Comparison of ENCODE assay signal across 26 mouse cellular contexts in the genomic region with DNA sequence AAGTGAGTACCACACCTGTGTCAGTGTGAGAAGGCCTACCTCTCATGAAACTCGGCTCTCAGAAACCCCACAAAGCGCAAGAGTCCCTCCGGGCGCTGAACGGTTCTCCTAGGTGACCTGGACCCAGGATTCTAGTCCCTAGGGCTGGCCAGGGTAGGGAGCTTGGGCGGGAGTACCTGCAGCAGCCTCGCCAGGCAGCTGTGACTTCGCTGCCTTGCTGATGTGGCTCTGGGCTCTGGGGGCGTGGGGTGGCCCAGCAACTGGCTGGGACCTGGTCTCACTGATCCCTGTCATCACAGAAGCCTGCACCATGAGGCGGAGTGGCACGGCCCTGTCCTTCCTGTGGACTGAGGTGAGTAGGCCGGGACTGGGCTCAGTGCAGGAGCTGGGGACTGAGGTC. TPM values are rescaled to one million over a fixed set of nuclear protein-coding genes. Genes with fewer than 3 reads are reported as not detected.
DNase-seq lines count a peak whose midpoint lies in the region; ATAC-seq and TF ChIP-seq lines count a peak whose summit lies in the region.
"Had no signal": no experiment of that assay in that cellular context is flagged by ENCODE, and none has a peak within 500 bp of the region (broad histone marks: within the 10 kb centered on the region; RNA-seq: fewer than 3 reads in every experiment).

No protein-coding gene starts in this region.

- WGBS in kidney, adult 2 months, result 33% methylated on average over 12 of the region's 12 CpGs
- 84% methylated on average over 12 of the region's 12 CpGs for WGBS in midbrain, embryonic 10.5 days
- 83% methylated on average over 12 of the region's 12 CpGs for WGBS in midbrain, postnatal 0 days
- 71% methylated on average over 12 of the region's 12 CpGs for WGBS in liver, postnatal 0 days (ENCODE audit: insufficient replicate concordance)

- H3K9ac ChIP-seq in midbrain, postnatal 0 days (replicated peaks; ENCODE audit: low read length, poor library complexity, severe bottlenecking), result no peak overlapping the region
- peak overlapping the region; percentile 38 for H3K9ac ChIP-seq in liver, postnatal 0 days (replicated peaks)
- H3K9ac ChIP-seq: forebrain, postnatal 0 days; limb, embryonic 13.5 days; neural tube, embryonic 12.5 days had no signal

- no peak for TF ChIP-seq POLR2A in kidney, adult 2 months (IDR thresholded peaks at IDR 0.05; ENCODE audit: low read depth, low read length)

- no peaks in the 10 kb centered on the region for H3K9me3 ChIP-seq in erythroblast, embryonic 14.5 days (ENCODE audit: control insufficient read depth, low read length)
- no peaks in the 10 kb centered on the region for H3K9me3 ChIP-seq in midbrain, embryonic 10.5 days (replicated peaks)
- H3K9me3 ChIP-seq in midbrain, postnatal 0 days (ENCODE audit: low read length), result no peaks in the 10 kb centered on the region
- H3K9me3 ChIP-seq in liver, postnatal 0 days (ENCODE audit: low read length), result no peaks in the 10 kb centered on the region
- H3K9me3 ChIP-seq: embryonic facial prominence, embryonic 10.5 days; limb, embryonic 13.5 days; megakaryocyte, embryonic 14.5 days; neural tube, embryonic 12.5 days had no signal

- ATAC-seq in erythroblast, adult 5-6 weeks (replicated peaks; ENCODE audit: low FRiP score, poor library complexity, severe bottlenecking), result no peak
- no peak for ATAC-seq in midbrain, postnatal 0 days (ENCODE audit: low FRiP score)
- peak; percentile 10 for ATAC-seq in liver, postnatal 0 days
- ATAC-seq: forebrain, postnatal 0 days; hindbrain, postnatal 0 days had no signal

- H3K4me2 ChIP-seq in midbrain, postnatal 0 days (ENCODE audit: low read depth, low read length, poor library complexity, severe bottlenecking), result no peak overlapping the region
- H3K4me2 ChIP-seq in liver, postnatal 0 days (ENCODE audit: low read depth, low read length), result peak overlapping the region; percentile 59
- H3K4me2 ChIP-seq: heart, embryonic 11.5 days; limb, embryonic 13.5 days; neural tube, embryonic 12.5 days had no signal

- H3K4me1 ChIP-seq in erythroblast, embryonic 14.5 days (ENCODE audit: control insufficient read depth), result peaks cover 2% of the 10 kb centered on the region
- H3K4me1 ChIP-seq in kidney, adult 2 months (ENCODE audit: control insufficient read depth, insufficient read depth, low read length), result peaks cover 7% of the 10 kb centered on the region; the same call in 1 of the 2 replicates
- peaks cover 8% of the 10 kb centered on the region for H3K4me1 ChIP-seq in midbrain, embryonic 10.5 days
- no peaks in the 10 kb centered on the region for H3K4me1 ChIP-seq in midbrain, postnatal 0 days (ENCODE audit: insufficient read depth, low read length)
- H3K4me1 ChIP-seq in liver, postnatal 0 days (ENCODE audit: insufficient read depth), result peaks cover 10% of the 10 kb centered on the region; the same call in 1 of the 2 replicates
- H3K4me1 ChIP-seq: limb, embryonic 13.5 days; neural tube, embryonic 12.5 days had no signal

- peak overlapping the region; percentile 10 for H3K4me3 ChIP-seq in erythroblast, embryonic 14.5 days (replicated peaks)
- peak overlapping the region; percentile 74 for H3K4me3 ChIP-seq in kidney, adult 2 months (ENCODE audit: insufficient read depth, low read depth, low read length)
- H3K4me3 ChIP-seq in midbrain, embryonic 10.5 days, result no peak overlapping the region
- H3K4me3 ChIP-seq in midbrain, postnatal 0 days (ENCODE audit: low read depth, low read length), result no peak overlapping the region
- peak overlapping the region; percentile 13; the same call in 1 of the 2 replicates for H3K4me3 ChIP-seq in liver, postnatal 0 days (ENCODE audit: low read depth, low read length)
- H3K4me3 ChIP-seq: embryonic facial prominence, embryonic 10.5 days; limb, embryonic 13.5 days; megakaryocyte, embryonic 14.5 days; neural tube, embryonic 12.5 days had no signal

- H3K27me3 ChIP-seq in erythroblast, embryonic 14.5 days (ENCODE audit: control insufficient read depth), result peaks cover 32% of the 10 kb centered on the region
- H3K27me3 ChIP-seq in kidney, adult 2 months (replicated peaks; ENCODE audit: control insufficient read depth, insufficient read depth, low read length), result no peaks in the 10 kb centered on the region
- H3K27me3 ChIP-seq in midbrain, embryonic 10.5 days (ENCODE audit: low read depth, poor library complexity, severe bottlenecking), result peaks cover 44% of the 10 kb centered on the region
- H3K27me3 ChIP-seq in midbrain, postnatal 0 days (ENCODE audit: insufficient read depth, low read length), result 0 out of 2 replicates have a peak, but pooled peaks cover 1% of the 10 kb centered on the region
- peaks cover 8% of the 10 kb centered on the region; the same call in 1 of the 2 replicates for H3K27me3 ChIP-seq in liver, postnatal 0 days (ENCODE audit: insufficient read depth, low read length)

- H3K36me3 ChIP-seq in erythroblast, embryonic 14.5 days (ENCODE audit: control insufficient read depth), result no peaks in the 10 kb centered on the region
- H3K36me3 ChIP-seq in kidney, adult 2 months (ENCODE audit: control insufficient read depth, insufficient read depth, low read length), result no peaks in the 10 kb centered on the region; the same call in 1 of the 2 replicates
- H3K36me3 ChIP-seq in midbrain, embryonic 10.5 days, result no peaks in the 10 kb centered on the region
- H3K36me3 ChIP-seq in midbrain, postnatal 0 days (ENCODE audit: insufficient read depth, low read length), result no peaks in the 10 kb centered on the region
- no peaks in the 10 kb centered on the region for H3K36me3 ChIP-seq in liver, postnatal 0 days (replicated peaks; ENCODE audit: insufficient read depth, low read length)
- H3K36me3 ChIP-seq: embryonic facial prominence, embryonic 10.5 days; limb, embryonic 13.5 days; neural tube, embryonic 12.5 days had no signal

- peak; percentile 51 for DNase-seq in kidney, adult 2 months
- DNase-seq in kidney, adult 9 months, result no peak
- DNase-seq in midbrain, embryonic 10.5 days (ENCODE audit: low spot score), result no peak
- DNase-seq in midbrain, postnatal 0 days (ENCODE audit: low spot score), result no peak
- DNase-seq in liver, postnatal 0 days, result no peak
- no peak for DNase-seq in testis, postnatal 10 days (ENCODE audit: low spot score)
- DNase-seq: adrenal gland, postnatal 25 days; cerebellum, adult 2 months; forebrain, postnatal 0 days; gastrocnemius, postnatal 14 days; right cerebral cortex, postnatal 25 days; thymus, postnatal 14 days had no signal

- TF ChIP-seq CTCF in kidney, adult 2 months (conservative IDR thresholded peaks at IDR 0.05; ENCODE audit: insufficient read depth, insufficient read length, low read depth, low read length), result no peak
- TF ChIP-seq CTCF in midbrain, postnatal 0 days (IDR thresholded peaks at IDR 0.05), result no peak
- no peak for TF ChIP-seq CTCF in liver, postnatal 0 days (IDR thresholded peaks at IDR 0.05; ENCODE audit: low read depth)

- no peak for TF ChIP-seq EP300 in liver, postnatal 0 days (IDR thresholded peaks at IDR 0.05; ENCODE audit: low read depth)

- H3K27ac ChIP-seq in kidney, adult 2 months (ENCODE audit: insufficient read depth, low read depth, low read length), result peak overlapping the region; percentile 100
- H3K27ac ChIP-seq in midbrain, embryonic 10.5 days (replicated peaks), result 0 out of 2 replicates have a peak overlapping the region, but pooled peaks have one; percentile 28
- no peak overlapping the region for H3K27ac ChIP-seq in midbrain, postnatal 0 days (ENCODE audit: low read depth, low read length)
- H3K27ac ChIP-seq in liver, postnatal 0 days (ENCODE audit: low read depth), result peak overlapping the region; percentile 88
- H3K27ac ChIP-seq: embryonic facial prominence, embryonic 10.5 days; hindbrain, postnatal 0 days; limb, embryonic 13.5 days; neural tube, embryonic 12.5 days had no signal

RNA-seq across cellular contexts. Expression of a gene that starts 0.7 kb away (rescaled TPM):
- 0.02 TPM in 1 of 2 replicates, not detected in the other for polyA plus RNA-seq in erythroblast, embryonic 14.5 days (2012)
- not detected in 2 replicates for total RNA-seq in erythroblast, adult 5-6 weeks (2015; ENCODE audit: low replicate concordance)
- not detected in 2 replicates for total RNA-seq in erythroblast, adult 5-6 weeks (2017; ENCODE audit: low replicate concordance)
- polyA plus RNA-seq in kidney, adult 2 months (2012; rRNA removed), result 81.6 and 113 TPM in 2 replicates
- 0.72 and 0.78 TPM in 2 replicates for polyA plus RNA-seq in midbrain, embryonic 10.5 days (2016; fragmentation: Nextera tagmentation; extraction: Ambion mirVana)
- total RNA-seq in midbrain, postnatal 0 days (2014; rRNA removed), result 0.77 and 1.5 TPM in 2 replicates
- polyA plus RNA-seq in midbrain, postnatal 0 days (2015; fragmentation: Nextera tagmentation; extraction: Ambion mirVana), result 0.21 and 0.39 TPM in 2 replicates
- 1.6 and 1.8 TPM in 2 replicates for polyA plus RNA-seq in liver, postnatal 0 days (2015; fragmentation: Nextera tagmentation; extraction: Ambion mirVana)
- polyA plus RNA-seq: heart, embryonic 11.5 days had no signal

RNA-seq across cellular contexts. Expression of a gene that starts 5.9 kb away (rescaled TPM):
- polyA plus RNA-seq in erythroblast, embryonic 14.5 days (2012), result not detected in 2 replicates
- not detected in 2 replicates for total RNA-seq in erythroblast, adult 5-6 weeks (2015; ENCODE audit: low replicate concordance)
- not detected in 2 replicates for total RNA-seq in erythroblast, adult 5-6 weeks (2017; ENCODE audit: low replicate concordance)
- 0.61 and 0.99 TPM in 2 replicates for polyA plus RNA-seq in kidney, adult 2 months (2012; rRNA removed)
- not detected in 2 replicates for polyA plus RNA-seq in midbrain, embryonic 10.5 days (2016; fragmentation: Nextera tagmentation; extraction: Ambion mirVana)
- not detected in 2 replicates for total RNA-seq in midbrain, postnatal 0 days (2014; rRNA removed)
- polyA plus RNA-seq in midbrain, postnatal 0 days (2015; fragmentation: Nextera tagmentation; extraction: Ambion mirVana), result not detected in 2 replicates
- polyA plus RNA-seq in liver, postnatal 0 days (2015; fragmentation: Nextera tagmentation; extraction: Ambion mirVana), result 0.22 and 0.25 TPM in 2 replicates
- total RNA-seq: adrenal gland, postnatal 25 days; forebrain, postnatal 0 days; gastrocnemius, postnatal 14 days; heart, postnatal 25 days; hindbrain, postnatal 0 days; layer of hippocampus, postnatal 14 days; left cerebral cortex, postnatal 10 days; monocyte, adult 5-6 weeks had no signal
- polyA plus RNA-seq: cerebellum, adult 2 months; embryonic facial prominence, embryonic 10.5 days; forebrain, postnatal 0 days; heart, embryonic 11.5 days; hindbrain, postnatal 0 days; limb, embryonic 13.5 days; neural tube, embryonic 12.5 days had no signal

RNA-seq across cellular contexts. Expression of a gene that starts 21.0 kb away (rescaled TPM):
- polyA plus RNA-seq in erythroblast, embryonic 14.5 days (2012), result 0.02 TPM in 1 of 2 replicates, not detected in the other
- not detected in 2 replicates for total RNA-seq in erythroblast, adult 5-6 weeks (2015; ENCODE audit: low replicate concordance)
- not detected in 2 replicates for total RNA-seq in erythroblast, adult 5-6 weeks (2017; ENCODE audit: low replicate concordance)
- 0.03 and 0.12 TPM in 2 replicates for polyA plus RNA-seq in kidney, adult 2 months (2012; rRNA removed)
- polyA plus RNA-seq in midbrain, embryonic 10.5 days (2016; fragmentation: Nextera tagmentation; extraction: Ambion mirVana), result not detected in 2 replicates
- total RNA-seq in midbrain, postnatal 0 days (2014; rRNA removed), result 0.22 TPM in 1 of 2 replicates, not detected in the other
- 0.06 and 0.07 TPM in 2 replicates for polyA plus RNA-seq in midbrain, postnatal 0 days (2015; fragmentation: Nextera tagmentation; extraction: Ambion mirVana)
- polyA plus RNA-seq in liver, postnatal 0 days (2015; fragmentation: Nextera tagmentation; extraction: Ambion mirVana), result 0.02 TPM in 1 of 2 replicates, not detected in the other
- total RNA-seq: CH12.LX; heart, postnatal 25 days had no signal
- polyA plus RNA-seq: heart, embryonic 11.5 days; limb, embryonic 13.5 days; stomach, embryonic 16.5 days had no signal

RNA-seq across cellular contexts. Expression of a gene that starts 25.5 kb away (rescaled TPM):
- polyA plus RNA-seq in erythroblast, embryonic 14.5 days (2012), result 816 and 971 TPM in 2 replicates
- 29.2 and 53.9 TPM in 2 replicates for total RNA-seq in erythroblast, adult 5-6 weeks (2015; ENCODE audit: low replicate concordance)
- total RNA-seq in erythroblast, adult 5-6 weeks (2017; ENCODE audit: low replicate concordance), result 52.2 and 61.9 TPM in 2 replicates
- polyA plus RNA-seq in kidney, adult 2 months (2012; rRNA removed), result 158 and 201 TPM in 2 replicates
- polyA plus RNA-seq in midbrain, embryonic 10.5 days (2016; fragmentation: Nextera tagmentation; extraction: Ambion mirVana), result 62.5 and 78.6 TPM in 2 replicates
- 470 and 553 TPM in 2 replicates for total RNA-seq in midbrain, postnatal 0 days (2014; rRNA removed)
- 91.0 and 99.3 TPM in 2 replicates for polyA plus RNA-seq in midbrain, postnatal 0 days (2015; fragmentation: Nextera tagmentation; extraction: Ambion mirVana)
- 19.6 and 38.4 TPM in 2 replicates for polyA plus RNA-seq in liver, postnatal 0 days (2015; fragmentation: Nextera tagmentation; extraction: Ambion mirVana)

RNA-seq across cellular contexts. Expression of a gene that starts 30.3 kb away (rescaled TPM):
- 0.30 and 0.59 TPM in 2 replicates for polyA plus RNA-seq in erythroblast, embryonic 14.5 days (2012)
- total RNA-seq in erythroblast, adult 5-6 weeks (2015; ENCODE audit: low replicate concordance), result not detected in 2 replicates
- total RNA-seq in erythroblast, adult 5-6 weeks (2017; ENCODE audit: low replicate concordance), result 1.5 TPM in 1 of 2 replicates, not detected in the other
- 29.7 and 31.1 TPM in 2 replicates for polyA plus RNA-seq in kidney, adult 2 months (2012; rRNA removed)
- polyA plus RNA-seq in midbrain, embryonic 10.5 days (2016; fragmentation: Nextera tagmentation; extraction: Ambion mirVana), result 17.2 and 40.7 TPM in 2 replicates
- 649 and 670 TPM in 2 replicates for total RNA-seq in midbrain, postnatal 0 days (2014; rRNA removed)
- 726 and 813 TPM in 2 replicates for polyA plus RNA-seq in midbrain, postnatal 0 days (2015; fragmentation: Nextera tagmentation; extraction: Ambion mirVana)
- polyA plus RNA-seq in liver, postnatal 0 days (2015; fragmentation: Nextera tagmentation; extraction: Ambion mirVana), result 3.2 and 3.3 TPM in 2 replicates

Comparison
In these comparisons a context has a peak if more than half of its experiments do, and no peak if none do; other contexts are left out.
1. H3K4me3 ChIP-seq: peak in erythroblast, embryonic 14.5 days (single experiment), kidney, adult 2 months (single experiment) and liver, postnatal 0 days (single experiment); none in midbrain, embryonic 10.5 days (single experiment) and midbrain, postnatal 0 days (single experiment).
2. RNA of a gene that starts 0.7 kb away (polyA plus RNA-seq): 81.6 to 113 TPM in kidney, adult 2 months; 1.6 to 1.8 TPM in liver, postnatal 0 days, 0.72 to 0.78 TPM in midbrain, embryonic 10.5 days, 0.21 to 0.39 TPM in midbrain, postnatal 0 days and 0.02 TPM in erythroblast, embryonic 14.5 days; every median in the first group is over 10 times any median in the second.